Mouse (Mus musculus) embryonic facial prominence, embryonic 11.5 days (tissue): ENCODE measurements around the gene Rims3. TPM values are rescaled to one million over a fixed set of nuclear protein-coding genes. Genes with fewer than 3 reads are reported as not detected.

ENCODE experiments used
- ATAC-seq: fragments of 200-750 bp; cut with Nextera tagmentation; replicated peaks from 2 replicates; pipeline ENCODE4 v1.8.0; 2017; ENCODE audit warnings: low read depth; ENCODE audit not compliant: insufficient number of reproducible peaks, low FRiP score, low TSS enrichment
- DNase-seq: peaks from one replicate; pipeline ENCODE4 v3.0.0-alpha.2; 2015; ENCODE audit warnings: low spot score
- H3K27ac ChIP-seq: fragments of 300-500 bp; sonication (generic); replicated peaks from 2 replicates; pipeline ENCODE4 v1.5.1; 2014; ENCODE audit warnings: mild to moderate bottlenecking, low read depth, low read length, control low read depth
- H3K27me3 ChIP-seq: fragments of 300-500 bp; sonication (generic); 2 replicates; pipeline ENCODE4 v1.6.1; 2014; ENCODE audit warnings: mild to moderate bottlenecking, low read length, moderate library complexity, mixed read lengths; ENCODE audit not compliant: control insufficient read depth, insufficient read depth
- H3K36me3 ChIP-seq: fragments of 300-500 bp; sonication (generic); replicated peaks from 2 replicates; pipeline ENCODE4 v1.6.1; 2014; ENCODE audit warnings: low read depth, mild to moderate bottlenecking, low read length, moderate library complexity, mixed read lengths; ENCODE audit not compliant: control insufficient read depth, insufficient read depth
- H3K4me1 ChIP-seq: fragments of 300-500 bp; sonication (generic); 2 replicates; pipeline ENCODE4 v1.6.1; 2014; ENCODE audit warnings: low read length, mixed read lengths; ENCODE audit not compliant: control insufficient read depth, insufficient read depth
- H3K4me2 ChIP-seq: fragments of 300-500 bp; sonication (generic); 2 replicates; pipeline ENCODE4 v1.6.1; 2014; ENCODE audit warnings: low read depth, mild to moderate bottlenecking, control low read depth, low read length, moderate library complexity
- H3K4me3 ChIP-seq: fragments of 300-500 bp; sonication (generic); 2 replicates; pipeline ENCODE4 v1.5.1; 2014; ENCODE audit warnings: low read depth, low read length, control low read depth
- H3K9ac ChIP-seq: fragments of 300-500 bp; sonication (generic); replicated peaks from 2 replicates; pipeline ENCODE4 v1.6.1; 2014; ENCODE audit warnings: mild to moderate bottlenecking, control low read depth, low read length
- H3K9me3 ChIP-seq: fragments of 300-500 bp; sonication (generic); replicated peaks from 2 replicates; pipeline ENCODE4 v1.6.1; 2016; ENCODE audit warnings: mild to moderate bottlenecking, low read length, inconsistent platforms, mixed read lengths; ENCODE audit not compliant: control insufficient read depth
- WGBS: fragments of 180-500 bp; shearing (Covaris S2); extraction: QIAGEN DNeasy Blood & Tissue Kit; methylation state at CpG from one replicate; pipeline ENCODE4 v1.1.7; 2014; 5-methylcytosine and 5-hydroxymethylcytosine counted together
- polyA plus RNA-seq: library from polyadenylated mRNA; unstranded; fragments of >200 nt; fragmentation: Nextera tagmentation; extraction: Ambion mirVana; gene quantifications from 2 replicates; pipeline ENCODE4 v1.2.1, GENCODE M21; 2014

Rims3 gene
- polyA plus RNA-seq, 1 experiment from 2014 or later: 1.8 TPM

DNA sequence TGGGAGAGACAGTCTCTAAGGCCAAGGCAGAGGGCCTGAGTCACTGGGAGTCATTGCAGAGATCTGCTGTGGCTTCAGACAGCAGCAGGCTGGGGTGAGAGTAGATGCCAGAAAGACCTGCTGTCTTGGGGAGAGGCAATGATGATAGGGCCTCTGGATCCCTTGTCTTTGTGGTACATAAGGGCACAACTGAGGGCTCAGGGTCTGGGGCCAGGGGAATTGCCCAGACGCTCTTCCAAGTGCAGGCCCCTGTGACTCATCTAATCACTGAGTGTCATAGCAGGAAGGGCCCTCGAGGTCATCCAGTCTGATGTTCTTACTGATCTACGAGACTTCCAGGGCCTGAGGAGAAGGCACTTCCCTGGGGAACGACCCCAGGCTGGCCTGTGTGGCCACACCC lies 24.8 kb downstream of the Rims3 start:
- Histone ChIP-seq H3K4me1 (no peaks in the 10 kb centered on the region), H3K4me2 (no peak overlapping the region), H3K4me3 (no peak overlapping the region), H3K9me3 (no peaks in the 10 kb centered on the region), H3K9ac (no peak overlapping the region), H3K27me3 (no peaks in the 10 kb centered on the region), H3K27ac (no peak overlapping the region), H3K36me3 (no peaks in the 10 kb centered on the region)
- 40% methylated on average over 4 of the region's 4 CpGs for WGBS
- no peak for DNase-seq
- no peak for ATAC-seq

DNA sequence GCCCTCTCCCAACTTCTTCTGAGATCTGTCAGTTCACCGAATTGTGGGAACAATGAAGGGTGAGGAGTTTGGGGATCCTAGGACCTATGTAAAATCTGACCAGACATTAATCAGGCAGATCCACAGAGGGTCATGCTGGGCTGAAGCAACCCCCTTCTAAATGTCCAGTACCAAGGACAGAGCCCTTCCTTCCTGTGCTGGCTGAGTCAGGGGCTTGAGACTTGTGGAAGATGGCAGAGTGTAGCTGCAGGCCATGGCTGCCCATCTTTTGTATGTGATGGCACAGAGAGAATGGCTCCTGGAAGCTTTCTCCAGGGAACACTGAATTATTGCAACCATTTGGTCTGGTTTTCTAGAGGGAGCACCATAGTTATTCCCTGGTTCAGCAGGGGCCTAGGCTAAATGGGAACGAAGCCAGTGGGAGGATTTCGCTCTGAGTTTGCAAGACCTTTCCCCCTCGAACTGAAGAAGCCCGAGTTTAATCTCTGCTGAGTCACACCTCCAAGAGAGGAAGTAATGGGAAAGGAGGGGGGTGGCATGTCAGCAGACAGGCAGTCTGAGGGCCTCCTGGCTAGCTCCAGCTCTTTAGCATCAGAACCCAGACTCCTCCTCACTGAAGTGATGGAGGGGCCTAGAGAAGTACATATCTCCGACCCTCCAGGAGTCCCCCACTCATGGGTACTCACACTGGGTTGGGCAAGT lies 26.3 kb downstream of the Rims3 start:
- Histone ChIP-seq H3K27ac (no peak overlapping the region), H3K9ac (no peak overlapping the region), H3K4me3 (no peak overlapping the region), H3K4me2 (no peak overlapping the region), H3K4me1 (peaks cover 4% of the 10 kb centered on the region; the same call in 1 of the 2 replicates), H3K27me3 (no peaks in the 10 kb centered on the region), H3K9me3 (no peaks in the 10 kb centered on the region), H3K36me3 (no peaks in the 10 kb centered on the region)
- no peak for ATAC-seq
- peak; percentile 63 for DNase-seq
- 57% methylated on average over 6 of the region's 6 CpGs for WGBS

DNA sequence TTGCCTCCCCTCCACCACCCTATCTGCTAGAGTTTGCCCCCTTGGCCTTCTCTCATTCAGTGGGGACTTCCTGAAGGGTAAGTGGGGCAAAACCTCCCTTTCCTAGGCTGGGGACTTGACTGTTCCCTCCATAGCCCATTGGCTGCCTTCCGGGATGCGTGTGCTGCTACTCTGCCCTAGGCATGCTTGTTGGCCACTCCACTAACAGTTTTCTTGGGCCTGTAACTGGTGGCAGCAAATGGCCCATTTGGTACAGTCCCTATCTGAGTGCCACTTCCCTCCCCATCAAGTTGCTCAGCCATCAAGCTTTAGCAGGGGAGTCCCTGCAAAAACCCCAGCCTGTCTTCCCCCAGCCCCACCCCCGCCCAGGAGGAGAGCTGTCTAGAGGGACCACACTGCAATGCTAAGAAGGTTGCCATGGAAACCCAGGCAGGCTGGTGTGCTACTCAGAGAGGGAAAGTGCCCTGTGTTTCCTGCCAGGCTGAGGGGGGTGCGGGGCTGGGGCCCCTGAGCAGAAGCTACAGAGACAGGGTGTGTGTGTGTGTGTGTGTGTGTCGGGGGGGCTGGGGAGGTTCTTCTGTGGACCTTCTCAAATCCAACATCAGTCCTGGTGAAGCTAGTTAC lies 27.5 kb downstream of the Rims3 start:
- Histone ChIP-seq H3K9ac (no peak overlapping the region), H3K4me3 (no peak overlapping the region), H3K27ac (no peak overlapping the region), H3K27me3 (no peaks in the 10 kb centered on the region), H3K4me1 (peaks cover 5% of the 10 kb centered on the region; the same call in 1 of the 2 replicates), H3K4me2 (no peak overlapping the region), H3K9me3 (no peaks in the 10 kb centered on the region), H3K36me3 (no peaks in the 10 kb centered on the region)
- DNase-seq: peak; percentile 50
- 39% methylated on average over 5 of the region's 5 CpGs for WGBS
- ATAC-seq: no peak

DNA sequence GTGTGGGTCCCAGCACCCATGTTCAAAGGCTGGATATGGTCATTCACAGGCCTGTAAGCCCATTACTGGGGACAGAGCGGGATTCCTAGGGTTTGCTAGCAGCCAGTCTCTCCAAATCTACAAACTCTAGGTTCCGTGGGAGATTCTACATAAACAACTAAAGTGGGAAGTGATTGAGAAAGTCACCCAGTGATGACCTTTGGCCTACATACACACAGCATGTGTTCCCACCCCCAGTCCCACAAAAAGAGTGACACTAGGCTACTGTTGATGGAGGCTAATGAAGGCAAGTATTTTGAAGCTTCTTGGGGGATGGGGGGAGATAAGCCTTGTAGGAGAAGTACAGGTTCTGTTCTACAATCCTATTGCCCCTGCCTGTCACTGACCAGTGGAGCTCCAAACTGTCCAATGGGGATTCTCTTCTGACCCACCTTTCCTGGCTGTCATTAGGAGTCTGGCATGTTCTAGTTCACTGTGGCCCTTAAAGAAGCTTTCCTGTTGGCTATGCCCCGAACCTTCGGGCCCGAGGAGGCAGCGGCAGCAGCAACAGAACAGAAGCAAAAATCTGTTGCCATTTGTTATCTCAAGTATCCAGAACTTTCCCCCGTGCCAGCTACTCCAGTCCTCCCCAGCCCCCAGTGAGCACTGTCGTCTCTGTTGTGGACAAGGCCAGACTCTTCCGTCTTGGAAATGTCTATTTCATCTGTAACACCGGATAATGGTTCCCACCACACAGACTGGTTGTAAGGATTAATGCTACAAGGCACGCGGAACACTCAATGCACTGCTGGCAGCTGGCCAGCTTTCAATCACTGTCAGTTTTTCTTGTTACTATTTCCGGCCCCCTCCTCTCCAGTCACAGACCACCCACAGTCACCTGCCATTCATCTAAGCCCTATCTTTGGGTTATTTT lies 30.8 kb downstream of the Rims3 start:
- H3K27me3 ChIP-seq: no peaks in the 10 kb centered on the region
- peaks cover 5% of the 10 kb centered on the region; the same call in 1 of the 2 replicates for H3K4me1 ChIP-seq
- no peak overlapping the region for H3K27ac ChIP-seq
- no peak overlapping the region for H3K9ac ChIP-seq
- no peak overlapping the region for H3K4me2 ChIP-seq
- peak; percentile 66 for DNase-seq
- no peak for ATAC-seq
- H3K36me3 ChIP-seq: no peaks in the 10 kb centered on the region
- 48% methylated on average over 13 of the region's 13 CpGs for WGBS
- no peaks in the 10 kb centered on the region for H3K9me3 ChIP-seq
- no peak overlapping the region for H3K4me3 ChIP-seq

DNA sequence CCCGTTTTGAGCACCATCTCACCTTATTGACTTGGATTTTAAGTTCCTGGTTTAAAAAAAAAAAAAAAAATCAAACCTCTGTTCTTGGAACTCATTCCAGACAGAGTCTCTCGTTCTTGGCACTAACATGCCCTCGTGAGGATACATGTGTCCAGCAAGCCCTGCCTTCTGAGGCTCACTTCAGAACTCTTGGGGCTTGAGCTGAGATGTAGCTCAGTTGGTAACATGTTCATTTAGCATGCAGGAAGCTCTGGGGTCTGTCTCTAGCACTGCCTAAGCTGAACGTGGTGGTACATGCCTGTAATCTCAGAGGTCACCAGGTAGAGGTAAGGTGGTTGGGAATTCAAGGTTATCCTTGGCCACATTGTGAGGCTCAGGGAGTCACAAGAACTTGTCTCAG lies 31.5 kb downstream of the Rims3 start:
- H3K4me1 ChIP-seq: peaks cover 5% of the 10 kb centered on the region; the same call in 1 of the 2 replicates
- no peak overlapping the region for H3K4me2 ChIP-seq
- H3K36me3 ChIP-seq: no peaks in the 10 kb centered on the region
- WGBS: 45% methylated on average over 4 of the region's 4 CpGs
- H3K4me3 ChIP-seq: no peak overlapping the region
- ATAC-seq (no peak), DNase-seq (no peak)
- H3K9me3 ChIP-seq: no peaks in the 10 kb centered on the region
- no peak overlapping the region for H3K27ac ChIP-seq
- no peaks in the 10 kb centered on the region for H3K27me3 ChIP-seq
- no peak overlapping the region for H3K9ac ChIP-seq

DNA sequence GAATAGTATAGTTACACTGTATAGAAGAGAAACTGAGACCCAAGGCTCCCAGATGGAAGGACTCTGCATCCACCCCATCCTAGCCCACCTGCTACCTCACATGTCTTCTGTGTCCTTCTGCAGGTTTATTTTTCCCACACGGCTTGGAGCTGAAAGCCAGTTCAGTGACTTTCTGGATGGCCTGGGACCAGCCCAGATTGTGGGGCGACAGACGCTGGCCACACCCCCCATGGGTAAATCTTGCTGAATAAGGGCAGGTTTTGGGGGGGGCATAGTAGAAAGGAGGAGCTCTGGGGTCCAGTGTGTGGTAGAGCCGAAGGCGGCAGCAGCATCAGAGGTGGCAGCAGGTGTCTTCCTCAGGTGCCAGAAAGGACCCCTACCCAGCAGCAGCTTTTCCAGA lies 32.2 kb downstream of the Rims3 start:
- Histone ChIP-seq H3K4me1 (peaks cover 5% of the 10 kb centered on the region; the same call in 1 of the 2 replicates), H3K36me3 (no peaks in the 10 kb centered on the region), H3K27me3 (no peaks in the 10 kb centered on the region), H3K9ac (no peak overlapping the region), H3K9me3 (no peaks in the 10 kb centered on the region), H3K27ac (no peak overlapping the region), H3K4me3 (no peak overlapping the region), H3K4me2 (no peak overlapping the region)
- ATAC-seq (no peak), DNase-seq (no peak)
- 78% methylated on average over 5 of the region's 5 CpGs for WGBS

DNA sequence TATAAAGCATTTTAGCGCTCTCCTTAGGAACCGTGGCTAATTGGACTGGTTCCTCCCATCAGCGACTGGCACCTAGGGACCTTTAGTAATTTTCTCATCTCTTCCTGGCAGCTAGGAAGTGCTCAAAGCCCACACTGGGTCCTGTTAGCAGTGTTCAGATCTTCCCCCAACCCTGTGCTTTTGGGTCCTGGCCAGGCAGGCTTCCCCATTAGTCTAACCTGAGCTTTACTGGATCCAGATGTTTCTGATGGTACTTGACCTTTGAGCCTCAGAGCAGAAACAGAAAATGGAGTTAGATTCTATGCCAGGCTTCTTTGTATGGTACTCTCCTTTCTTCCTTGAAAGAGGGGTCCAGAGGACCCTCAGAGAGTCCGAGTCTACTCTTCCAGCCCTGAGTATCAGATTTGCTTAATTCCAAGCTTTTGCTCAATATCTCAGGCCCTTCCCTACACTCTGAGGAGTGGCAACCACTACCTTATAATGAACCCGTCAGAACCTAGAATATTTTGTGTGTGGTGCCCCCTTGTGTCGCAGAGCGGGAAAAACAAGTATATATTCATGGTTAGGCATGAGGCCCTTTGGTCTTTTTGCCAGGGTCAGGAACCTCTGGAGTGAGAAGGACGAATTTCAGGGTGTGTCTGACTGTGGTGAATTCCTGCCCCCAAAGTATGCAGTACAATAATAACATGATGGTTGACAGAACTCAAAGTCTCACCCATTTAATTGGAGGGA lies 32.9 kb downstream of the Rims3 start:
- Histone ChIP-seq H3K4me1 (peaks cover 5% of the 10 kb centered on the region; the same call in 1 of the 2 replicates), H3K27ac (no peak overlapping the region), H3K4me3 (no peak overlapping the region), H3K9ac (no peak overlapping the region), H3K4me2 (no peak overlapping the region), H3K27me3 (no peaks in the 10 kb centered on the region), H3K9me3 (no peaks in the 10 kb centered on the region), H3K36me3 (no peaks in the 10 kb centered on the region)
- DNase-seq: peak; percentile 67
- no peak for ATAC-seq
- WGBS: 22% methylated on average over 8 of the region's 8 CpGs
